Mouse (Mus musculus) MEL (cell line): Measurements from ENCODE around the gene Fbxl19. TPM values are rescaled to one million over a fixed set of nuclear protein-coding genes. Genes with fewer than 3 reads are reported as not detected.

ENCODE experiments used
- DNase-seq: peaks from one replicate; pipeline ENCODE4 v3.0.0; 2011; ENCODE audit warnings: low read depth, low spot score
- H3K27ac ChIP-seq: 2 replicates; pipeline ENCODE4 v1.5.1; 2012; ENCODE audit warnings: low read depth, mild to moderate bottlenecking, control low read depth, low read length, moderate library complexity; ENCODE audit not compliant: control insufficient read depth
- H3K27me3 ChIP-seq, 2 experiments: fragments of 150-350 bp in 1 of 2; sonication (generic) in 1 of 2; 2 replicates each; pipeline ENCODE4 v1.6.1; 2012; ENCODE audit warnings: low read length in 2 of 2, mild to moderate bottlenecking in 2 of 2, improper control_type of control experiment in 1 of 2, moderate library complexity in 1 of 2; ENCODE audit not compliant: insufficient read depth in 2 of 2, control insufficient read depth in 1 of 2
- H3K36me3 ChIP-seq, 2 experiments: 2 replicates each; pipeline ENCODE4 v1.6.1; 2012 to 2014; ENCODE audit warnings: low read length in 2 of 2, improper control_type of control experiment in 1 of 2, inconsistent platforms in 1 of 2, mild to moderate bottlenecking in 1 of 2; ENCODE audit not compliant: insufficient read depth in 2 of 2, control insufficient read depth in 1 of 2
- H3K4me1 ChIP-seq, 2 experiments: fragments of 150-350 bp in 1 of 2; sonication (generic) in 1 of 2; 2 replicates each; pipeline ENCODE4 v1.6.1; 2012; ENCODE audit warnings: low read length in 2 of 2, improper control_type of control experiment in 1 of 2, mild to moderate bottlenecking in 1 of 2; ENCODE audit not compliant: insufficient read depth in 2 of 2, control insufficient read depth in 1 of 2
- H3K4me3 ChIP-seq, 2 experiments: fragments of 150-350 bp in 1 of 2; sonication (generic) in 1 of 2; 2 replicates each; pipeline ENCODE4 v1.5.1; 2012; ENCODE audit warnings: low read depth in 2 of 2, low read length in 2 of 2, mild to moderate bottlenecking in 2 of 2, moderate library complexity in 2 of 2, control low read depth in 1 of 2, improper control_type of control experiment in 1 of 2; ENCODE audit not compliant: control insufficient read depth in 1 of 2, insufficient read depth in 1 of 2
- H3K79me2 ChIP-seq: 2 replicates; pipeline ENCODE4 v1.6.1; 2012; ENCODE audit warnings: mild to moderate bottlenecking, low read length, moderate library complexity; ENCODE audit not compliant: control insufficient read depth, poor library complexity, insufficient read depth
- H3K9ac ChIP-seq: 2 replicates; pipeline ENCODE4 v1.6.1; 2012; ENCODE audit warnings: low read depth, mild to moderate bottlenecking, control low read depth, low read length, moderate library complexity; ENCODE audit not compliant: control insufficient read depth, poor library complexity, severe bottlenecking
- H3K9me3 ChIP-seq: fragments of 150-350 bp; sonication (generic); replicated peaks from 2 replicates; pipeline ENCODE4 v1.6.1; 2012; ENCODE audit warnings: mild to moderate bottlenecking, low read length, improper control_type of control experiment, moderate library complexity; ENCODE audit not compliant: insufficient read depth
- BHLHE40 ChIP-seq: IDR thresholded peaks from 2 replicates; pipeline ENCODE4 v1.6.1; 2012; ENCODE audit warnings: low read depth, mild to moderate bottlenecking, inconsistent platforms, low read length, improper control_type of control experiment, borderline replicate concordance
- CHD2 ChIP-seq: IDR thresholded peaks from 2 replicates; pipeline ENCODE4 v1.6.1; 2011; ENCODE audit warnings: low read length, improper control_type of control experiment
- ELF1 ChIP-seq: IDR thresholded peaks from 2 replicates; pipeline ENCODE4 v1.6.1; 2014; ENCODE audit warnings: low read depth, mild to moderate bottlenecking, inconsistent platforms, low read length, improper control_type of control experiment, moderate library complexity
- ETS1 ChIP-seq: IDR thresholded peaks from 2 replicates; pipeline ENCODE4 v1.6.1; 2012; ENCODE audit warnings: low read depth, mild to moderate bottlenecking, inconsistent platforms, low read length, improper control_type of control experiment, moderate library complexity
- GATA1 ChIP-seq: IDR thresholded peaks from 2 replicates; pipeline ENCODE4 v1.6.1; 2011; ENCODE audit warnings: low read depth, low read length, improper control_type of control experiment
- JUND ChIP-seq: IDR thresholded peaks from 2 replicates; pipeline ENCODE4 v1.6.1; 2011; ENCODE audit warnings: low read depth, mild to moderate bottlenecking, improper control_type of control experiment, low read length
- MAZ ChIP-seq: IDR thresholded peaks from 2 replicates; pipeline ENCODE4 v1.6.1; 2012; ENCODE audit warnings: low read depth, mild to moderate bottlenecking, inconsistent platforms, low read length, improper control_type of control experiment
- MEF2A ChIP-seq: IDR thresholded peaks from 2 replicates; pipeline ENCODE4 v1.6.1; 2014; ENCODE audit warnings: low read depth, mild to moderate bottlenecking, inconsistent platforms, low read length, improper control_type of control experiment; ENCODE audit not compliant: poor library complexity, insufficient replicate concordance, severe bottlenecking; ENCODE audit errors: extremely low read depth
- MXI1 ChIP-seq: IDR thresholded peaks from 2 replicates; pipeline ENCODE4 v1.6.1; 2011; ENCODE audit warnings: mild to moderate bottlenecking, low read depth, low read length, improper control_type of control experiment
- MYC ChIP-seq: IDR thresholded peaks from 2 replicates; pipeline ENCODE4 v1.6.1; 2011; ENCODE audit warnings: low read depth, mild to moderate bottlenecking, low read length, improper control_type of control experiment, moderate library complexity
- NELFE ChIP-seq: IDR thresholded peaks from 2 replicates; pipeline ENCODE4 v1.6.1; 2011; ENCODE audit warnings: low read depth, low read length, improper control_type of control experiment
- NRF1 ChIP-seq: IDR thresholded peaks from 2 replicates; pipeline ENCODE4 v1.6.1; 2014; ENCODE audit warnings: low read depth, mild to moderate bottlenecking, inconsistent platforms, low read length, improper control_type of control experiment, moderate library complexity; ENCODE audit not compliant: poor library complexity, insufficient read depth, severe bottlenecking
- POLR2A ChIP-seq, 2 experiments: IDR thresholded peaks; 2 replicates each; pipeline ENCODE4 v1.6.1; 2011 to 2012; ENCODE audit warnings: low read length in 2 of 2, mild to moderate bottlenecking in 2 of 2, control low read depth in 1 of 2, improper control_type of control experiment in 1 of 2, low read depth in 1 of 2, moderate library complexity in 1 of 2; ENCODE audit not compliant: control insufficient read depth in 1 of 2, insufficient read depth in 1 of 2, poor library complexity in 1 of 2
- POLR2AphosphoS2 ChIP-seq: IDR thresholded peaks from 2 replicates; pipeline ENCODE4 v1.6.1; 2011; ENCODE audit warnings: low read length, improper control_type of control experiment
- POLR2AphosphoS5 ChIP-seq: IDR thresholded peaks from 2 replicates; pipeline ENCODE4 v1.6.1; 2012; ENCODE audit warnings: low read depth, borderline replicate concordance, mild to moderate bottlenecking, inconsistent platforms, low read length, moderate library complexity, mixed read lengths
- RAD21 ChIP-seq: IDR thresholded peaks from 2 replicates; pipeline ENCODE4 v1.6.1; 2011; ENCODE audit warnings: mild to moderate bottlenecking, low read depth, low read length, improper control_type of control experiment
- SIN3A ChIP-seq: IDR thresholded peaks from 2 replicates; pipeline ENCODE4 v1.6.1; 2012; ENCODE audit warnings: low read length, improper control_type of control experiment, inconsistent platforms
- TCF12 ChIP-seq: IDR thresholded peaks from 2 replicates; pipeline ENCODE4 v1.6.1; 2014; ENCODE audit warnings: low read depth, mild to moderate bottlenecking, inconsistent platforms, low read length, improper control_type of control experiment, moderate library complexity
- USF1 ChIP-seq: IDR thresholded peaks from 2 replicates; pipeline ENCODE4 v1.6.1; 2014; ENCODE audit warnings: low read depth, mild to moderate bottlenecking, inconsistent platforms, low read length, improper control_type of control experiment, moderate library complexity
- USF2 ChIP-seq, 2 experiments: IDR thresholded peaks; 2 replicates each; pipeline ENCODE4 v1.6.1; 2011 to 2012; ENCODE audit warnings: improper control_type of control experiment in 2 of 2, low read length in 2 of 2, borderline replicate concordance in 1 of 2, inconsistent platforms in 1 of 2, low read depth in 1 of 2, mild to moderate bottlenecking in 1 of 2; ENCODE audit not compliant: insufficient read depth in 1 of 2
- ZKSCAN1 ChIP-seq: IDR thresholded peaks from 2 replicates; pipeline ENCODE4 v1.6.1; 2012; ENCODE audit warnings: low read depth, mild to moderate bottlenecking, inconsistent platforms, low read length, improper control_type of control experiment, moderate library complexity
- polyA plus RNA-seq, 2 experiments: library from polyadenylated mRNA; stranded (reverse) in 1 of 2; unstranded in 1 of 2; fragments of >175 nt in 1 of 2; fragments of >200 nt in 1 of 2; gene quantifications; 2 replicates each; pipeline versions ENCODE4 v1.2.1 to v1.2.4; 2012; ENCODE audit warnings: low replicate concordance in 2 of 2, low read depth in 1 of 2; ENCODE audit not compliant: insufficient read length in 2 of 2, insufficient read depth in 1 of 2, missing spikeins in 1 of 2
- total RNA-seq: library from RNA; depleted of rRNA; stranded (reverse); fragments of 300-350 nt; gene quantifications from 2 replicates; pipeline ENCODE4 v1.2.3, GENCODE M21; 2012

The Fbxl19 gene
- total and polyA plus RNA-seq, 3 experiments: 46.7 to 58.3 TPM; not detected in 1

DNA sequence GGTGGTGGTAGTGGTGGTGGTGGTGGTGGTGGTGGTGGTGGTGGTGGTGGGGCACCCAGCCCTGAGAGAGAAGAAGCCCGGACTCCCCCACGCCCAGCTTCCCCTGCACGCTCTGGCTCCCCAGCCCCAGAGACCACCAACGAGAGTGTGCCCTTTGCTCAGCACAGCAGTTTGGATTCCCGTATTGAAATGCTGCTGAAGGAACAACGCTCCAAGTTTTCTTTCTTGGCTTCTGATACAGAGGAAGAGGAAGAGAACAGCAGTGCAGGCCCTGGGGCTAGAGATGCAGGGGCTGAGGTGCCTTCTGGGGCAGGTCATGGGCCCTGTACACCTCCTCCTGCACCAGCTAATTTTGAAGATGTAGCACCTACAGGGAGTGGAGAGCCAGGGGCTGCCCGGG lies 41.0 kb downstream of the Fbxl19 start, which contains the start of gene Gm49388:
TSS of gene Gm49388 (plus strand) at position 301 of the 400 bp plus-strand sequence.
- Histone ChIP-seq H3K4me3 (no peak within 1 kb of the TSS), H3K79me2 (no peaks in the 10 kb centered on the region), H3K9ac (no peak within 1 kb of the TSS), H3K36me3 (peaks cover 6 to 39% of the 10 kb centered on the region in 2 experiments), H3K27ac (no peak within 1 kb of the TSS), H3K27me3 (no peaks in the 10 kb centered on the region), H3K9me3 (no peaks in the 10 kb centered on the region), H3K4me1 (no peaks in the 10 kb centered on the region)
- TF ChIP-seq CHD2 (no peak), JUND (no peak), BHLHE40 (no peak), SIN3A (no peak), POLR2A (IDR thresholded peaks at IDR 0.05; ENCODE audit: control insufficient read depth in 1 of 2, insufficient read depth in 1 of 2, low read depth in 1 of 2, low read length in 2 of 2, poor library complexity in 1 of 2) (no peak), NRF1 (no peak), MXI1 (no peak), ETS1 (no peak), ELF1 (no peak), TCF12 (no peak), POLR2AphosphoS5 (no peak), MAZ (no peak), GATA1 (no peak), USF2 (IDR thresholded peaks at IDR 0.05; ENCODE audit: borderline replicate concordance in 1 of 2, insufficient read depth in 1 of 2, low read depth in 1 of 2, low read length in 2 of 2) (no peak), RAD21 (no peak), USF1 (no peak), MYC (no peak), MEF2A (no peak)
- DNase-seq: no peak

DNA sequence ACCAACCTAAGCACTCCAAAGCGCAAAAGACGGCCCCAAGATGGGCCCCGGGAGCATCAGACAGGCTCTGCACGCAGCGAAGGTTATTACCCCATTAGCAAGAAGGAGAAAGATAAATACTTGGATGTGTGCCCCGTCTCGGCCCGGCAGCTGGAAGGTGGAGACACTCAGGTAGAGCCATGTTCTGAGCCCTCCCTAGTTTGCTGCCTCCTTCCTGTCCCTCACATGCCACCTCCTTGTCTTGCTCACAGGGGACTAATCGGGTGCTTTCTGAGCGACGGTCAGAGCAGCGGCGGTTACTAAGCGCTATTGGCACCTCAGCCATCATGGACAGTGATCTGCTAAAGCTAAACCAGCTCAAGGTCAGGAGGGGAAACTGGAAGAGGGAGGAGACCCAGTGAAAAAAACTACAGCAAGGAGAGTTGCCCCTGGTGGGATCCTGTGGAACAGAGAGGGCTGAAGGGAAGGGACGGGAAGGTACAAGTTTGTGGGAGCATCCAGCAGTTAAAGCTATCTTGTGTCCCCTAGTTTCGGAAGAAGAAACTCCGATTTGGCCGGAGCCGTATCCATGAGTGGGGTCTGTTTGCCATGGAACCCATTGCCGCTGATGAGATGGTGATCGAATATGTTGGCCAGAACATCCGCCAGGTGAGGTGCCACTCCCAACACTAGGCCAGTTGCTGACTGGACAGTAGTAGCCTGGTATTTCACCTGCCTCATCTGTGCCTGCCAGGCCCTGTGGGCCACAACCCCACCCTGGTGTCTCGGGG lies 52.9 kb downstream of the Fbxl19 start:
- Histone ChIP-seq H3K4me3 (no peak overlapping the region), H3K9me3 (no peaks in the 10 kb centered on the region), H3K79me2 (no peaks in the 10 kb centered on the region), H3K27ac (no peak overlapping the region), H3K4me1 (no peaks in the 10 kb centered on the region), H3K9ac (no peak overlapping the region), H3K36me3 (peaks cover 0 to 11% of the 10 kb centered on the region in 2 experiments; a peak in 2 of 4 replicates), H3K27me3 (no peaks in the 10 kb centered on the region)
- no peak for DNase-seq
- no peak for TF ChIP-seq NELFE
- TF ChIP-seq ZKSCAN1: no peak
- TF ChIP-seq POLR2AphosphoS5: no peak
- TF ChIP-seq POLR2AphosphoS2: peak; percentile 25; the same call in 1 of the 2 replicates
- no peak for TF ChIP-seq SIN3A
